Mouse (Mus musculus) neural tube, embryonic 15.5 days (tissue): ENCODE results near the gene Dnajc17. TPM values are rescaled to one million over a fixed set of nuclear protein-coding genes. Genes with fewer than 3 reads are reported as not detected.

Source experiments
- ATAC-seq: fragments of 200-750 bp; cut with Nextera tagmentation; 2 replicates; pipeline ENCODE4 v1.8.0; 2017; ENCODE audit warnings: mild to moderate bottlenecking, moderate TSS enrichment, moderate library complexity; ENCODE audit not compliant: low FRiP score
- H3K27ac ChIP-seq: fragments of 300-500 bp; sonication (generic); replicated peaks from 2 replicates; pipeline ENCODE4 v1.5.1; 2015; ENCODE audit warnings: mild to moderate bottlenecking, inconsistent platforms
- H3K27me3 ChIP-seq: fragments of 300-500 bp; sonication (generic); replicated peaks from 2 replicates; pipeline ENCODE4 v1.6.1; 2015; ENCODE audit warnings: inconsistent platforms
- H3K36me3 ChIP-seq: fragments of 300-500 bp; sonication (generic); 2 replicates; pipeline ENCODE4 v1.6.1; 2015; ENCODE audit warnings: inconsistent platforms
- H3K4me1 ChIP-seq: fragments of 300-500 bp; sonication (generic); 2 replicates; pipeline ENCODE4 v1.6.1; 2015; ENCODE audit warnings: inconsistent platforms
- H3K4me2 ChIP-seq: fragments of 300-500 bp; sonication (generic); 2 replicates; pipeline ENCODE4 v1.6.1; 2015; ENCODE audit warnings: inconsistent platforms, mild to moderate bottlenecking, moderate library complexity
- H3K4me3 ChIP-seq: fragments of 300-500 bp; sonication (generic); replicated peaks from 2 replicates; pipeline ENCODE4 v1.5.1; 2015; ENCODE audit warnings: mild to moderate bottlenecking, inconsistent platforms
- H3K9ac ChIP-seq: fragments of 300-500 bp; sonication (generic); replicated peaks from 2 replicates; pipeline ENCODE4 v1.6.1; 2015; ENCODE audit warnings: mild to moderate bottlenecking, inconsistent platforms
- H3K9me3 ChIP-seq: fragments of 300-500 bp; sonication (generic); replicated peaks from 2 replicates; pipeline ENCODE4 v1.6.1; 2016; ENCODE audit warnings: inconsistent platforms
- WGBS: fragments of 180-500 bp; shearing (Covaris S2); methylation state at CpG from one replicate; pipeline ENCODE4 v1.1.7; 2015; ENCODE audit warnings: mixed read lengths; 5-methylcytosine and 5-hydroxymethylcytosine counted together
- polyA plus RNA-seq: library from polyadenylated mRNA; unstranded; fragments of >200 nt; fragmentation: Nextera tagmentation; extraction: Ambion mirVana; gene quantifications from 2 replicates; pipeline ENCODE4 v1.2.1, GENCODE M21; 2015

The Dnajc17 gene
- 23.9 and 26.1 TPM in 2 replicates for polyA plus RNA-seq

DNA sequence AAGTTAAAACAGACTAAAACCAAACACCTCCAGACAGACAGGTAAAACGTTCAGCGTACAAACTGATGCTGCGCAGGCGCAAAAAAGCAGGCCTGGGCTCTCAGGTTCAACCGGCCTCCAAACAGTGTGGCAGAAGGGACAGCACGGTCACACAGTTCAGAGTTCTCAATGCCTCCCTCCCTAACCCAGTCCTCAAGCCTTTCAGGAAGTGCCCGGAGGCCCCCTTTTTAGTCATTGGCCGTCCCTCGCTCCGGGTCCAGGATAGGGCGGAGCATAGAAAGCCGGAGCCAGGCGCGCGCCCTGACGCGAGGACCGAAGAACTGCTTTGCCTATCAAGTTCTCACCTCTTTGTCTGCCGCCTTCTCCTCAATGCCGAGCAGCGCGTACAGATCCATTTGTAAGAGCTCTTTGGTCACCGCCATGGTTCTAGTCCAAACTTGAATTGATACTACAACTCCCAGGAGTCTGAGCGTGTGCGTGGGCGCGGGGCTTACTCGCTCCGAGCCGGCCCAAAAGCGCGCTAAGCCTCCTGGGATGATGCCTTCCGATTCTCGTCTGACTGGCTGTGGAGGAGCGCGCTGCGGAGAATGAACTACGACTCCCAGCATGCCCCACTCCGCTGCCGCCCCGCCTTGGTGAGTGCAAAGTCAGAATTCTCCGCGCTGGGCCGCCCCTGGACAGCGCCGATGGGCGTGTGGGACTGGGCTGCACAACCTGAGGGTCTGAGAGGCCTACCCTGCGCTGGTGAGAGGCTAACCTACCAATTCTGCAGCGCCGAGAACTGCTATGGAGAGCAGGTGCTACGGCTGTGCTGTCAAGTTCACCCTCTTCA is at the start of gene Dnajc17, which contains the start of gene Zfyve19:
Dnajc17 (minus strand) TSS at position 452 of the 832 bp plus-strand sequence.
Zfyve19 (plus strand) TSS at position 274 of the 832 bp plus-strand sequence.
- peak; percentile 96 for ATAC-seq
- peak within 1 kb of the TSS; percentile 76 for H3K9ac ChIP-seq

GRCm38 (mm10) chr2:119254976-119255375 is 46.4 kb upstream of the Dnajc17 start:
- WGBS, result 9% methylated on average over 7 of the region's 7 CpGs
- Histone ChIP-seq H3K27me3 (peaks cover 10% of the 10 kb centered on the region; the same call in 1 of the 2 replicates), H3K27ac (no peak overlapping the region), H3K9ac (no peak overlapping the region), H3K9me3 (no peaks in the 10 kb centered on the region), H3K4me1 (no peaks in the 10 kb centered on the region), H3K4me3 (no peak overlapping the region), H3K36me3 (no peaks in the 10 kb centered on the region), H3K4me2 (no peak overlapping the region)
- ATAC-seq, result no peak

More for the DNA sequence above, at the start of gene Dnajc17, which contains the start of gene Zfyve19:
- peak within 1 kb of the TSS; percentile 87 for H3K27ac ChIP-seq
- H3K27me3 ChIP-seq, result no peaks in the 10 kb centered on the region
- peak within 1 kb of the TSS; percentile 69 for H3K4me2 ChIP-seq
- H3K4me1 ChIP-seq, result peaks cover 30% of the 10 kb centered on the region
- under 1% methylated on average over 51 of the region's 51 CpGs for WGBS
- peak within 1 kb of the TSS; percentile 84 for H3K4me3 ChIP-seq
- H3K36me3 ChIP-seq, result peaks cover 23% of the 10 kb centered on the region
- H3K9me3 ChIP-seq, result no peaks in the 10 kb centered on the region

DNA sequence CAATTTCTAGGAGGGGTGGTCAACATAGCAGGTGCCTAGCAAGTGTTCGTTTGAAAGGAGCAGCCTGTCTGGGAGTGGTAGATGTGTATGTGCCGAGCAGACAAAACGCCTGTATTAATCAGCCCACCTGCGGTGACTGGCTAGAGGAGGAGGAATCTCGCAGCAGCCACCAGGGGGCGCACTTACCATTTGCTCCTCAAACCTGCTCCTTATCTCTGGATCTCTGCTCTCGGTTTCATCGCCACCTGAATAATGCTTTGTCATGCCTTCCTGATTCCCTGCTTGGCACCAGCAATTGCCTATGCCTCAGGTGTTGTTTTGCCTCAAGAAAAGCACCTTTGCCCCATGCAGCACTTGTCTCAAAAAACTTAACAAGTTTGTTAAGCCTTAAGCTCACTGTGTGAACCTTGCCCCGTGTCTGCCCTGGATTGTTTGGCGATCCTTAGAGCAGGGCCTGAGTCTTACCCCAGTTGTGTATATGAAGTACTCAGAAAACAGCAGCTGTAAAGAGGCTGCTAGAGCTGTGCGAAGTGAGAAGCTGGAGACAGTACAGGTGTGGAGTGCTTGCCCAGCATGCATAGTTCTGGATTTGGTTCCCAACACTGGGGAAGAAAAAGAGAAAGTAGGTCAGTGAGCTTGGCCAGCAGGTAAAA is 42.4 kb upstream of the Dnajc17 start:
- Histone ChIP-seq H3K4me1 (no peaks in the 10 kb centered on the region), H3K27me3 (peaks cover 10% of the 10 kb centered on the region; the same call in 1 of the 2 replicates), H3K27ac (no peak overlapping the region), H3K9me3 (no peaks in the 10 kb centered on the region), H3K9ac (no peak overlapping the region), H3K36me3 (no peaks in the 10 kb centered on the region), H3K4me3 (no peak overlapping the region), H3K4me2 (no peak overlapping the region)
- 19% methylated on average over 11 of the region's 11 CpGs for WGBS
- ATAC-seq, result no peak

DNA sequence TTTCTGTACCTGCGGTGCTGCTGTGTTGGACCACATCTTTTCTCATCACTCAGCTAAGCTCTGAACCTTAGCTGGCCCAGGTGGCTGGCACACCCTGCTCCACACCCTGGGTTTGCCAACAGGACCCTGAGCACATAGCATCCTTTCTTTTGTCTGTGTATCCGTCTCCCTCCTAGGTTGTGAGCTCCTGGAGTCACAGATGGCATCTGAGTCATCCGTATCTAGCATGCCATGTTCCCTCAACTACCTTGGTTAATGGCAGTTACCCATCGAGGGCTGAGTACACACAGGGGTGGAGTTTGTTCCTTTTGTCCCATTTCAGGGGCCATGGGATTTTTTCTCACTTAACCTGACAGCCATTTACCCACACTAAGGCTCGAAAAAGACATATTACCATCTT is 41.8 kb upstream of the Dnajc17 start:
- Histone ChIP-seq H3K27ac (no peak overlapping the region), H3K36me3 (no peaks in the 10 kb centered on the region), H3K9me3 (no peaks in the 10 kb centered on the region), H3K4me3 (no peak overlapping the region), H3K27me3 (peaks cover 9% of the 10 kb centered on the region; the same call in 1 of the 2 replicates), H3K9ac (no peak overlapping the region), H3K4me1 (no peaks in the 10 kb centered on the region), H3K4me2 (no peak overlapping the region)
- 61% methylated on average over 5 of the region's 5 CpGs for WGBS
- no peak for ATAC-seq

DNA sequence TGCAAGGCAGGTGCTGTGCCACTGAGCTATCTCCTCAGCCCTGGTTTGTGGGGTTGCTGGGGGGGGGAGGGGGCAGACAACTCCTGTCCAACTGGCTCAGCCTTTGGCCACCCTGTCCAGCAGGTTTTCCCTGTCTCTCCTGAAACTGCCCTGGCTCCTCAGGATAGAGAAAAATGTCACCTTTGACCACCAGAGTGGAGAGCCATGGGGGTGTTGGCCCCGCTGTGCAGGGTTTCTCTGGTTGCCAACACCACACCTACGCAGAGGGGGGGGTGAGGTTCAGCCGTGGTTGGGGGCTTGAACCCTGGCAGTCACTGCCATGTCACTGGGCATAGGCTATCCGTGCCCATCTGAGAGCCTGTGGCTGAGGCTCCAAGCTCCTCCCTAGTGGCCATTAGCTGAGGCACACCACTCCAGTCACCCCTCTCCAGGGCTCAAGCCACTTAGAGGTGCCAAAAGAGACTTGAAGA is 41.0 kb upstream of the Dnajc17 start:
- H3K27me3 ChIP-seq, result peaks cover 6% of the 10 kb centered on the region; the same call in 1 of the 2 replicates
- ATAC-seq, result no peak
- H3K4me2 ChIP-seq, result no peak overlapping the region
- no peak overlapping the region for H3K27ac ChIP-seq
- no peaks in the 10 kb centered on the region for H3K9me3 ChIP-seq
- WGBS, result 76% methylated on average over 4 of the region's 4 CpGs
- H3K4me3 ChIP-seq, result no peak overlapping the region
- H3K4me1 ChIP-seq, result no peaks in the 10 kb centered on the region
- no peak overlapping the region for H3K9ac ChIP-seq
- H3K36me3 ChIP-seq, result no peaks in the 10 kb centered on the region

- no peak overlapping the region for H3K9ac ChIP-seq
- H3K4me2 ChIP-seq, result no peak overlapping the region
- H3K27me3 ChIP-seq, result no peaks in the 10 kb centered on the region
- ATAC-seq, result no peak
- no peak overlapping the region for H3K4me3 ChIP-seq
- 74% methylated on average over 9 of the region's 9 CpGs for WGBS
- no peaks in the 10 kb centered on the region for H3K4me1 ChIP-seq
- no peaks in the 10 kb centered on the region for H3K9me3 ChIP-seq
- no peak overlapping the region for H3K27ac ChIP-seq
- no peaks in the 10 kb centered on the region for H3K36me3 ChIP-seq
These were observed 39.3 kb upstream of the Dnajc17 start for GRCm38 (mm10) chr2:119247904-119248303.

- no peak for ATAC-seq
- WGBS, result 85% methylated on average over 7 of the region's 7 CpGs
- Histone ChIP-seq H3K4me2 (no peak overlapping the region), H3K36me3 (no peaks in the 10 kb centered on the region), H3K4me1 (no peaks in the 10 kb centered on the region), H3K27me3 (peaks cover 4% of the 10 kb centered on the region), H3K9me3 (no peaks in the 10 kb centered on the region), H3K4me3 (no peak overlapping the region), H3K9ac (no peak overlapping the region), H3K27ac (no peak overlapping the region)
These were observed 36.7 kb upstream of the Dnajc17 start for GRCm38 (mm10) chr2:119245246-119245645.

DNA sequence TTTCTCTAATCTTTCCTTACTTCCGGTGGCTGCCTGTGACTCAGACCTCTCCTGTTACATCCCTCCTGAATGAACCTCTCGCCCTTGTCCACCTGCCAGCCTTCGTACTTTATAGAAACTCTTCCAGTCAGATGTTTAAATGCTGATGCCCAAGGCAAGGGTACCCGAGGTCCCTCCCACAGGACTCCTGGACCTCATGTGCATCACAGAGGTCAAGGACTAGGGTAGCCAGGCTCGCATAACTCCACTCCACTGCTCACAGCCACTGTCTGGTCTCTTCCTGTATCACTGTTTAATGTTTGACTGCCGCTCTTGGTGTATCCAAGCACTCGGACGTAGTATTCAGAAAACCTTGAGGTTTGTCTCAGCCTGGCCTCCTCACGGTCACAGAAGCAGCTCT is 34.0 kb upstream of the Dnajc17 start:
- no peaks in the 10 kb centered on the region for H3K36me3 ChIP-seq
- H3K9ac ChIP-seq, result no peak overlapping the region
- WGBS, result 88% methylated on average over 9 of the region's 9 CpGs
- no peak overlapping the region for H3K4me3 ChIP-seq
- ATAC-seq, result no peak
- H3K9me3 ChIP-seq, result no peaks in the 10 kb centered on the region
- H3K4me2 ChIP-seq, result no peak overlapping the region
- H3K4me1 ChIP-seq, result peaks cover 5% of the 10 kb centered on the region
- H3K27ac ChIP-seq, result no peak overlapping the region
- H3K27me3 ChIP-seq, result peaks cover 30% of the 10 kb centered on the region

- peaks cover 14% of the 10 kb centered on the region for H3K4me1 ChIP-seq
- no peak overlapping the region for H3K4me2 ChIP-seq
- no peak overlapping the region for H3K27ac ChIP-seq
- no peak overlapping the region for H3K4me3 ChIP-seq
- no peaks in the 10 kb centered on the region for H3K9me3 ChIP-seq
- ATAC-seq, result no peak
- no peak overlapping the region for H3K9ac ChIP-seq
- peaks cover 47% of the 10 kb centered on the region for H3K27me3 ChIP-seq
- no peaks in the 10 kb centered on the region for H3K36me3 ChIP-seq
- WGBS, result 90% methylated on average over 4 of the region's 4 CpGs
These were observed 32.2 kb upstream of the Dnajc17 start for GRCm38 (mm10) chr2:119240819-119241186.

DNA sequence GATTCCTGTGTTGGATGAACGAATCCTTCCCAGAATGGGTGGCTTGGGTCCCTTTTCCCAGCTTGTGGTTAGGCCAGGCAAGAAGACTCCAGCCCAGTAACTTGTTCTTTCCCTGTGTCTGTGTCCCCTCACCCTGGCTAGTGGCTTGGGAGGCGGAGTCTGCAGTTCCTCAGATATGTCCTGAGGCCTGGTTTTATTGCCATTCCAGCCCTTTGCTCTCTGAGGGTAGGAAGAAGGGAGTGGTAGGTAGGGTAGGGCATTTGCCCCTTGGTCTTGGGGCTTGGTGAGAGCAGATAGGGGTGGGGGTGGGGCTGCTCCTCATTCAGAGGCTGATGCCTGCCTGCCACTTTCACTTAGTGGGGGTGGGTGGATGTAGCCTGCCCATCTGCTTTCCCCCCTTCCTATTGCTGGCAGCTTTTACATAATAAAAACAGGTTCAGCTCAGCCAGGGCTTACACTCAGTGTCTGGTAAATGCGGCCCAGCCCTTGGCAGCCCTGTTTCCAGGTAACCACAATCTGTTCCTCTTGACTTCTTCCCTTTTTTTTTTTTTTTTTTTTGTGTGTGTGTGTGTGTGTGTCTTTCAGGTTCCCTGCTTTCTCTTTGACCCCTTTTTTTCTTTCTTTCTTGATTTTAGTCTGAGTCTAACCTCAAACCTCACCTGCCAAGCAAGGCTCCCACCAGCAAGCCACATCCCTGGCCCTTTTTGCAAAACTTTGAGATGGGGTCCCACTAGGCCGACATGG is 31.7 kb upstream of the Dnajc17 start:
- ATAC-seq, result no peak
- H3K36me3 ChIP-seq, result no peaks in the 10 kb centered on the region
- peaks cover 53% of the 10 kb centered on the region for H3K27me3 ChIP-seq

GRCm38 (mm10) chr2:119238671-119239070 is 30.1 kb upstream of the Dnajc17 start:
- 74% methylated on average over 2 of the region's 2 CpGs for WGBS

More for the DNA sequence above, 31.7 kb upstream of the Dnajc17 start:
- Histone ChIP-seq H3K9me3 (no peaks in the 10 kb centered on the region), H3K9ac (no peak overlapping the region), H3K4me2 (no peak overlapping the region), H3K4me1 (peaks cover 14% of the 10 kb centered on the region), H3K4me3 (no peak overlapping the region), H3K27ac (no peak overlapping the region)
- 64% methylated on average over 4 of the region's 4 CpGs for WGBS

More at GRCm38 (mm10) chr2:119238671-119239070, 30.1 kb upstream of the Dnajc17 start:
- H3K27ac ChIP-seq, result no peak overlapping the region
- H3K9me3 ChIP-seq, result no peaks in the 10 kb centered on the region
- H3K36me3 ChIP-seq, result no peaks in the 10 kb centered on the region
- H3K4me1 ChIP-seq, result peaks cover 14% of the 10 kb centered on the region
- peaks cover 64% of the 10 kb centered on the region for H3K27me3 ChIP-seq
- no peak overlapping the region for H3K4me2 ChIP-seq
- no peak for ATAC-seq
- no peak overlapping the region for H3K9ac ChIP-seq
- no peak overlapping the region for H3K4me3 ChIP-seq
